Mouse (Mus musculus) intestine, postnatal 0 days (tissue): ENCODE data around the gene Sufu. TPM values are rescaled to one million over a fixed set of nuclear protein-coding genes. Genes with fewer than 3 reads are reported as not detected.

Experiments used
- ATAC-seq: fragments of 200-750 bp; cut with Nextera tagmentation; 2 replicates; pipeline ENCODE4 v1.8.0; 2017; ENCODE audit warnings: mild to moderate bottlenecking, moderate TSS enrichment, moderate library complexity
- H3K27ac ChIP-seq: fragments of 300-500 bp; sonication (generic); 2 replicates; pipeline ENCODE4 v1.5.1; 2014; ENCODE audit warnings: mild to moderate bottlenecking, low read depth, low read length, moderate library complexity
- H3K27me3 ChIP-seq: fragments of 300-500 bp; sonication (generic); replicated peaks from 2 replicates; pipeline ENCODE4 v1.6.1; 2014; ENCODE audit warnings: low read length, mixed read lengths; ENCODE audit not compliant: control insufficient read depth, insufficient read depth
- H3K36me3 ChIP-seq: fragments of 300-500 bp; sonication (generic); 2 replicates; pipeline ENCODE4 v1.6.1; 2014; ENCODE audit warnings: mild to moderate bottlenecking, moderate library complexity; ENCODE audit not compliant: control insufficient read depth, insufficient read depth
- H3K4me1 ChIP-seq: fragments of 300-500 bp; sonication (generic); replicated peaks from 2 replicates; pipeline ENCODE4 v1.6.1; 2014; ENCODE audit warnings: antibody characterized with exemption, low read length, mixed read lengths; ENCODE audit not compliant: control insufficient read depth, insufficient read depth
- H3K4me2 ChIP-seq: fragments of 300-500 bp; sonication (generic); replicated peaks from 2 replicates; pipeline ENCODE4 v1.6.1; 2014; ENCODE audit warnings: low read depth, mild to moderate bottlenecking, moderate library complexity
- H3K4me3 ChIP-seq: fragments of 300-500 bp; sonication (generic); 2 replicates; pipeline ENCODE4 v1.5.1; 2014; ENCODE audit warnings: low read depth, low read length
- H3K9ac ChIP-seq: fragments of 300-500 bp; sonication (generic); 2 replicates; pipeline ENCODE4 v1.6.1; 2014; ENCODE audit warnings: mild to moderate bottlenecking, low read depth, low read length
- H3K9me3 ChIP-seq: fragments of 300-500 bp; sonication (generic); 2 replicates; pipeline ENCODE4 v1.6.1; 2016; ENCODE audit warnings: mixed run types; ENCODE audit not compliant: control insufficient read depth
- CTCF ChIP-seq: sonication (generic); IDR thresholded peaks from 2 replicates; pipeline ENCODE4 v1.5.1; 2016; ENCODE audit warnings: low read depth, mild to moderate bottlenecking, control low read depth, antibody characterized with exemption, moderate library complexity
- WGBS: fragments of 180-500 bp; shearing (Covaris S2); extraction: QIAGEN DNeasy Blood & Tissue Kit; methylation state at CpG from one replicate; pipeline ENCODE4 v1.1.7; 2014; 5-methylcytosine and 5-hydroxymethylcytosine counted together
- polyA plus RNA-seq: library from polyadenylated mRNA; unstranded; fragments of >200 nt; fragmentation: Nextera tagmentation; extraction: Ambion mirVana; gene quantifications from 2 replicates; pipeline ENCODE4 v1.2.1, GENCODE M21; 2015

Gene Sufu
- polyA plus RNA-seq, 1 experiment from 2014 or later: 9.5 TPM

DNA sequence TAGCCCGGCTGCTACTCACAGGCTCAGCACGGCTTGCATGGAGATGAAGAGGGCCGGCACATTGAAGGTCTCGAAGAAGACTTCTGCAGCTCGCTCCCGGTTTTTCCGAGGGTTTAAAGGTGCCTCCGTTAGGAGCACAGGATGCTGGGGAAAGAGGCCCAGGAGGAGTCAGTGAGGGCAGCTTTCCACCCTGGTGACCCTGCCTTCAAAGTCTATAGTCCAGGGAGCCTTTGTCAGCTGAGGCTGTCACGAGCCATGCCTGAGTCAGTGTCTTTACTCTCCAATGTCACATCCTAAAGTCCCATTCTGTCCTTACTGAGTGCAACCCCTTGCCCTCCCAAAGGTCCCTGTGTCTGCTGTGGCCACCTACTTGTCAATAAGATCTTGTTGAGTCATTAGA, 14.4 kb upstream of the Sufu start:
- 86% methylated on average over 9 of the region's 9 CpGs for WGBS
- Histone ChIP-seq H3K27me3 (no peaks in the 10 kb centered on the region), H3K4me2 (no peak overlapping the region), H3K27ac (no peak overlapping the region), H3K36me3 (peaks cover 88% of the 10 kb centered on the region), H3K4me3 (no peak overlapping the region), H3K9me3 (no peaks in the 10 kb centered on the region), H3K9ac (no peak overlapping the region), H3K4me1 (no peaks in the 10 kb centered on the region)
- TF ChIP-seq CTCF: no peak
- peak; percentile 65 for ATAC-seq

DNA sequence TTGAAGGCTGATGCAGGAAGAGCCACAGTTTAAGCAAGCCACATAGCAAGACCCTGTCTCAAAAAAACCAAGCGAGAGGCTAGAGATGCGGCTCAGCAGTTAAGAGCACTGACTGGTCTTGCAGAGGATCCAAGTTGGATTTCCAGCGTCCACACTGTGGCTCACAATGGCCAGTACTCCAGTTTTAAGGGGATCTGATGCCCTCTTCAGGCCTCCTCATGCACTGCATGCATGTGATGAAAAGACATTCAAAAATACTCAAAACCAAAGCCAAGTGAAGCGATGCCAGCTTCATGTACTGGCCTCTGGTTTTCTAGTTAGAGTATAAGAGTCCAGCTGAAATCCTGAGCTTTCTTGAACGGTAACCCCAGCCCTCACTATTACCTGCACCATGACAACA, 6.8 kb upstream of the Sufu start:
- Histone ChIP-seq H3K9me3 (no peaks in the 10 kb centered on the region), H3K4me3 (no peak overlapping the region), H3K36me3 (peaks cover 30% of the 10 kb centered on the region), H3K4me2 (no peak overlapping the region), H3K9ac (no peak overlapping the region), H3K27me3 (no peaks in the 10 kb centered on the region), H3K4me1 (no peaks in the 10 kb centered on the region), H3K27ac (no peak overlapping the region)
- ATAC-seq: no peak
- TF ChIP-seq CTCF: peak; percentile 55
- WGBS: 88% methylated on average over 5 of the region's 5 CpGs

DNA sequence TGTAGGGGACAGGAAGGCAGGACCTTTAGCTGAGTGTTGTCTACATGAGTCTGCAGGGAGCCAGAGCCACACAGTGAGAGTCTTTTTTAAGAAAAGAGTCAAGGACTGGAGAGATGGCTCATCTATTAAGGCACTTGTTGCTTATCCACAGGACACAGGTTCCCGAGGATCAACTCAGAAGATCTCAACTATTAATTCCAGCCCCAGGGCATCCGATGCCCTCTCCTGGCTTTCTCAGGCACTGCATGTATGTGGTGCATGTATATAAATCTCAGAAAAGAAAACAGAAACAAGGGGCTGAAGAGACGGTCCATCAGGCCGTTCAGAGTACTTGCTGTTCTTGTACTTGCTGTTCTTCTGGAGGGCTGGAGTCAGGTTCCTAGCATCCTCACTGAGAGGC, 4.7 kb upstream of the Sufu start:
- TF ChIP-seq CTCF: peak; percentile 78
- no peak overlapping the region for H3K4me3 ChIP-seq
- 25% methylated on average over 4 of the region's 4 CpGs for WGBS
- H3K4me2 ChIP-seq: no peak overlapping the region
- no peaks in the 10 kb centered on the region for H3K27me3 ChIP-seq
- no peak overlapping the region for H3K9ac ChIP-seq
- no peak overlapping the region for H3K27ac ChIP-seq
- no peak for ATAC-seq
- no peaks in the 10 kb centered on the region for H3K9me3 ChIP-seq
- no peaks in the 10 kb centered on the region for H3K4me1 ChIP-seq
- peaks cover 18% of the 10 kb centered on the region for H3K36me3 ChIP-seq

DNA sequence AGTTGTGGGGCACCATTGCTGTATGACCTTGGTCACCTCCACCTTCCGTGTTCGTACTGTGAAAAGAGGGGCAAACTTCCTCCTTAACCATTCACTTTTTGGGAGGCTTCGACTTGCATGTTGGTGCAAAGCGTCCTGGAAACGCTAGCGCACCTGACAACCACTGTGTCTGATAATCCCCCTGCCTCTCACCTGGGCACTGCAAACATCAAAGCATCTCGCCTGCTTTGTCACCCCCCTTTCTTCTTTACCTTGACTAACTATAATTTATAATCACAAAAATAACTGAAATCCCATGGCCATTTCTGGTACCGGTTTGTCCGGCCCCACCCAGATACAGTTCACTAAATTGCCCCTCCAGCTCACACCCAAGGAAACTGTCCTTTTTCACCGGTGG, 2.0 kb upstream of the Sufu start:
- Histone ChIP-seq H3K36me3 (0 out of 2 replicates have a peak, but pooled peaks cover 8% of the 10 kb centered on the region), H3K4me2 (peak overlapping the region; percentile 73), H3K4me3 (peak overlapping the region; percentile 64), H3K27me3 (no peaks in the 10 kb centered on the region), H3K9me3 (no peaks in the 10 kb centered on the region), H3K27ac (no peak overlapping the region), H3K4me1 (peaks cover 4% of the 10 kb centered on the region; the same call in 1 of the 2 replicates), H3K9ac (peak overlapping the region; percentile 37; the same call in 1 of the 2 replicates)
- ATAC-seq: no peak
- no peak for TF ChIP-seq CTCF
- WGBS: under 1% methylated on average over 10 of the region's 10 CpGs

DNA sequence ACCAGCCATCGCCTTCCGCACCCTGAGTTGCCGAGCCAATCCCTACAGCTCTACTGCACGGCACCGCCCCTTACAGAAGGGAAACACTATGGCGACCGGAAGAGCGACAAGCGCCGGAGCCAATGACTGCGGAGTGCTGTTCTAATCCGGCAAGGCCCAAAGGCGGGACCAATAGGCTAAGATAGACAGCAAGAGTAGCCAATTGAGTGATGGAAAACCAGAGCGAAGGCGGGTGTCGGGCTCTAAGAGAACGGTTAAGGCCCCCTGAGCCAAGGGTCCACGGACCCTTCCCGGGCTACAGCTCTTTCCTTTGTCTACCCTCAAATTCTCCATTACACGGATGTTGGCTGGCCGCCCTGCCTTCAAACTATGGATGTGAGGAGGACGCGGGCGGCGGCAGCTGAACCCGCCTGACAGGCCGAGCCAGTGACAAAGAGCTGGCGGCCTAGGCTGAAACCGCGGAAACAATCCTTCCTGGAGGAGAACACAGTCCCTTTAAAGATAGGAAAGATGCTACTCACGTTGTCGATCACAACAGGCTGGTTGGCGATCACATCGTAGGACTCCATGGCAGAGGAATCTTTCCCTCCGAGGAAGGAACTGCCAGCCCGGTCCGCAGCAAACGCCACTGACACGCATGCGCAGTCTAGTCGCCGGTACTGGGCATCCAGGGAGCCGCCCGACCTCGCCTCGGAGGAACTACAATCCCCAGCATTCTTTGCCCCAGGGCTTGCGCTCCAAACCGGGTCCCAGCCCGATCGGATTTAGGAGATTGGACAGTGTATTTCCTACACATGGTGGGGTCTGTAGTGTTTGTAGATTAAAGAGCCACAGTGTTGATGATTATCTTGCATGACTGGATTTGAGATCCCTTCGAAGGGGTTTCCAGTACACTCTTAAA, 1.3 kb upstream of the Sufu start, which contains the start of gene Actr1a:
Gene Actr1a (minus strand): TSS at position 640 of the 901 bp plus-strand sequence.
- Histone ChIP-seq H3K9ac (peak within 1 kb of the TSS; percentile 63), H3K36me3 (0 out of 2 replicates have a peak, but pooled peaks cover 6% of the 10 kb centered on the region), H3K9me3 (no peaks in the 10 kb centered on the region), H3K27ac (peak within 1 kb of the TSS; percentile 43; the same call in 1 of the 2 replicates), H3K27me3 (no peaks in the 10 kb centered on the region), H3K4me3 (peak within 1 kb of the TSS; percentile 64), H3K4me2 (peak within 1 kb of the TSS; percentile 73), H3K4me1 (peaks cover 4% of the 10 kb centered on the region; the same call in 1 of the 2 replicates)
- WGBS: under 1% methylated on average over 51 of the region's 51 CpGs
- no peak for TF ChIP-seq CTCF
- ATAC-seq: peak; percentile 92

DNA sequence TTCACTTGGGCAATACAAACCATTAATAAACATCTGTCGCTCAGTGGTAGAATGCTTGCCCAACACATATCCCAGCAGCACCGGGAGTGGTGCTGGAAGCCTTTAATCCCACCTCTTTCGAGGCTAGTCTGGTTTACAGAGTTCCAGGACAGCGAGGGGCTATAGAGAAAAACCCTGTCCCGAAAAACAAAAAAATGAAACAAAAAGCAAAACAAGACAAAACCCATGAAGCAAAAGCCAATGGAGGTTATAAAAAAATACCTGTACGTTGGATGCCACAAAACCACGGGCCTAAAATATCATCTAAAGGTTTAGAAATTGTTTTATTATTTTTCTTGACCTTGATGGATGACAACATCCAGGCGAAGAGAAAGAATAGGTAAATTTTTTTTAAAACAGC, 587 bp upstream of the Sufu start:
- no peak for TF ChIP-seq CTCF
- Histone ChIP-seq H3K9ac (no peak overlapping the region), H3K27me3 (no peaks in the 10 kb centered on the region), H3K4me2 (peak overlapping the region; percentile 73), H3K4me3 (peak overlapping the region; percentile 64), H3K27ac (no peak overlapping the region), H3K9me3 (no peaks in the 10 kb centered on the region), H3K36me3 (0 out of 2 replicates have a peak, but pooled peaks cover 3% of the 10 kb centered on the region), H3K4me1 (peaks cover 4% of the 10 kb centered on the region; the same call in 1 of the 2 replicates)
- no peak for ATAC-seq
- 11% methylated on average over 8 of the region's 8 CpGs for WGBS
